Mouse (Mus musculus) NIH3T3 (cell line): ENCODE results near the gene Fam98a.

Source experiments
- DNase-seq: peaks from one replicate; pipeline ENCODE4 v3.0.0-alpha.2; 2012; ENCODE audit warnings: low read depth

Fam98a gene

GRCm38 (mm10) chr17:75551512-75552400 is at the start of gene Fam98a:
Gene Fam98a, minus strand, starts transcription at chr17:75551946.
- peak; percentile 100 for DNase-seq

GRCm38 (mm10) chr17:75598652-75599051 is 46.9 kb upstream of the Fam98a start:
- no peak for DNase-seq

- no peak for DNase-seq
Observed at GRCm38 (mm10) chr17:75582738-75583137, 31.0 kb upstream of the Fam98a start.

- no peak for DNase-seq
Observed at GRCm38 (mm10) chr17:75575608-75576007, 23.9 kb upstream of the Fam98a start.

GRCm38 (mm10) chr17:75558041-75558440 is 6.3 kb upstream of the Fam98a start:
- DNase-seq = no peak

GRCm38 (mm10) chr17:75557031-75557430 is 5.3 kb upstream of the Fam98a start:
- DNase-seq = no peak

- no peak for DNase-seq
Observed at GRCm38 (mm10) chr17:75550771-75551413, 854 bp downstream of the Fam98a start.

GRCm38 (mm10) chr17:75544262-75544661 is 7.5 kb downstream of the Fam98a start:
- DNase-seq = no peak

GRCm38 (mm10) chr17:75543434-75543833 is 8.3 kb downstream of the Fam98a start:
- no peak for DNase-seq

GRCm38 (mm10) chr17:75539841-75540240 is 11.9 kb downstream of the Fam98a start:
- DNase-seq = peak; percentile 86

- no peak for DNase-seq
Observed at GRCm38 (mm10) chr17:75539130-75539529, 12.6 kb downstream of the Fam98a start.

- no peak for DNase-seq
Observed at GRCm38 (mm10) chr17:75538431-75538830, 13.3 kb downstream of the Fam98a start.

- DNase-seq = no peak
Observed at GRCm38 (mm10) chr17:75537050-75537445, 14.7 kb downstream of the Fam98a start.

- DNase-seq = peak; percentile 90
Observed at GRCm38 (mm10) chr17:75536396-75537049, 15.2 kb downstream of the Fam98a start.

- DNase-seq = no peak
Observed at GRCm38 (mm10) chr17:75535612-75536011, 16.1 kb downstream of the Fam98a start.

- no peak for DNase-seq
Observed at GRCm38 (mm10) chr17:75534314-75535020, 17.3 kb downstream of the Fam98a start.

GRCm38 (mm10) chr17:75532469-75532986 is 19.2 kb downstream of the Fam98a start:
- DNase-seq = no peak

- DNase-seq = no peak
Observed at GRCm38 (mm10) chr17:75529222-75529935, 22.4 kb downstream of the Fam98a start.

- no peak for DNase-seq
Observed at GRCm38 (mm10) chr17:75526411-75526810, 25.3 kb downstream of the Fam98a start.

- DNase-seq = no peak
Observed at GRCm38 (mm10) chr17:75523812-75524211, 27.9 kb downstream of the Fam98a start.
